ENCODE assay signal across 8 mouse cellular contexts in the genomic region with DNA sequence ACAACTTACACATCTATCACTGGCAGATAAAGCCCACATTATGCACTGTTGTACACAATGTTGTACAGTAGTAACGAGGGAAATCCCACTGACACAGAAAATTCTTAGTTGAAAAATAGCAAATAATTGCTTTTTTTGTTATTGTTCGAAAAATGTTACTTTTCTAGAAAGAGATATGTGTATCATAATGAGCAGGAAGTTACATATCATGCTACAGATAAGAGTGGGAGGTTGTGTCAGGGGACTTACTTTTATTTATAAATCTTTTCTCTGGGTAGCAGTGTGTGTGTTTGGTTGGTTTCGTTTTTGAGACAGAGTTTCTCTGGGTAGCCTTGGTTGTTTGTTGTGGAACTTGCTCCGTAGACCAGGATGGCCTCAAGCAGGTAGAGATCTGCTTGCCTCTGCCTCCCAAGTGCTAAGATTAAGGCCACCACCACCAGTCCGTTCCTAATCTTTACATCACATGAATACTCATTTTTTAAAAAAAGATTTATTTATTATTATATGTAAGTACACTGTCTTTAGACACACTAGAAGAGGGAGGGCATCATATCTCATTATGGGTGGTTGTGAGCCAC. TPM values are rescaled to one million over a fixed set of nuclear protein-coding genes. Genes with fewer than 3 reads are reported as not detected.
DNase-seq lines count a peak whose midpoint lies in the region; ATAC-seq and TF ChIP-seq lines count a peak whose summit lies in the region.

No protein-coding gene starts in this region.

- H3K4me2 ChIP-seq in kidney, embryonic 15.5 days, result peak overlapping the region; percentile 76
- peak overlapping the region; percentile 54 for H3K4me2 ChIP-seq in hindbrain, embryonic 16.5 days (ENCODE audit: low read length)
- H3K4me2 ChIP-seq in midbrain, postnatal 0 days (ENCODE audit: low read depth, low read length, poor library complexity, severe bottlenecking), result peak overlapping the region; percentile 55

- peak overlapping the region; percentile 65 for H3K9ac ChIP-seq in kidney, embryonic 15.5 days
- H3K9ac ChIP-seq in hindbrain, embryonic 16.5 days (ENCODE audit: low read depth, low read length), result peak overlapping the region; percentile 72
- H3K9ac ChIP-seq in midbrain, postnatal 0 days (replicated peaks; ENCODE audit: low read length, poor library complexity, severe bottlenecking), result 0 out of 2 replicates have a peak overlapping the region, but pooled peaks have one; percentile 74

- H3K9me3 ChIP-seq in kidney, embryonic 15.5 days (replicated peaks), result no peaks in the 10 kb centered on the region
- H3K9me3 ChIP-seq in hindbrain, embryonic 16.5 days (ENCODE audit: control insufficient read depth, low read length), result no peaks in the 10 kb centered on the region
- no peaks in the 10 kb centered on the region for H3K9me3 ChIP-seq in midbrain, postnatal 0 days (ENCODE audit: low read length)

- peak overlapping the region; percentile 83 for H3K27ac ChIP-seq in kidney, embryonic 15.5 days
- peak overlapping the region; percentile 12; the same call in 1 of the 2 replicates for H3K27ac ChIP-seq in hindbrain, embryonic 16.5 days (ENCODE audit: low read depth, low read length)
- H3K27ac ChIP-seq in midbrain, postnatal 0 days (ENCODE audit: low read depth, low read length), result peak overlapping the region; percentile 86; the same call in 1 of the 2 replicates

- TF ChIP-seq CTCF in midbrain, postnatal 0 days (IDR thresholded peaks at IDR 0.05), result no peak

- no peak for ATAC-seq in kidney, embryonic 15.5 days (replicated peaks; ENCODE audit: low FRiP score)
- ATAC-seq in hindbrain, embryonic 16.5 days, result no peak
- ATAC-seq in midbrain, postnatal 0 days (ENCODE audit: low FRiP score), result no peak

- no peaks in the 10 kb centered on the region for H3K27me3 ChIP-seq in kidney, embryonic 15.5 days
- H3K27me3 ChIP-seq in hindbrain, embryonic 16.5 days (replicated peaks; ENCODE audit: control insufficient read depth, insufficient read depth, low read length), result no peaks in the 10 kb centered on the region
- H3K27me3 ChIP-seq in midbrain, postnatal 0 days (ENCODE audit: insufficient read depth, low read length), result no peaks in the 10 kb centered on the region

- peak overlapping the region; percentile 77 for H3K4me3 ChIP-seq in kidney, embryonic 15.5 days (replicated peaks)
- H3K4me3 ChIP-seq in hindbrain, embryonic 16.5 days (ENCODE audit: low read length), result peak overlapping the region; percentile 88
- H3K4me3 ChIP-seq in midbrain, postnatal 0 days (ENCODE audit: low read depth, low read length), result peak overlapping the region; percentile 92

- 84% methylated on average over 5 of the region's 5 CpGs for WGBS in kidney, embryonic 15.5 days
- WGBS in hindbrain, embryonic 16.5 days, result 92% methylated on average over 5 of the region's 5 CpGs
- 92% methylated on average over 5 of the region's 5 CpGs for whole genome bisulfite sequencing in midbrain, postnatal 0 days

- H3K36me3 ChIP-seq in kidney, embryonic 15.5 days, result peaks cover 27% of the 10 kb centered on the region
- H3K36me3 ChIP-seq in hindbrain, embryonic 16.5 days (ENCODE audit: control insufficient read depth, insufficient read depth, low read length), result peaks cover 16% of the 10 kb centered on the region
- H3K36me3 ChIP-seq in midbrain, postnatal 0 days (ENCODE audit: insufficient read depth, low read length), result peaks cover 21% of the 10 kb centered on the region

- H3K4me1 ChIP-seq in kidney, embryonic 15.5 days, result peaks cover 21% of the 10 kb centered on the region
- peaks cover 13% of the 10 kb centered on the region for H3K4me1 ChIP-seq in hindbrain, embryonic 16.5 days (ENCODE audit: control insufficient read depth, insufficient read depth, low read depth, low read length)
- H3K4me1 ChIP-seq in midbrain, postnatal 0 days (ENCODE audit: insufficient read depth, low read length), result peaks cover 9% of the 10 kb centered on the region; the same call in 1 of the 2 replicates

- DNase-seq in kidney, postnatal 10 days, result no peak
- DNase-seq in T-cell, adult 2 months (ENCODE audit: low spot score), result peak; percentile 23
- DNase-seq in midbrain, postnatal 0 days (ENCODE audit: low spot score), result no peak
- no peak for DNase-seq in adrenal gland, postnatal 14 days
- no peak for DNase-seq in yolk sac, embryonic 10.5 days (ENCODE audit: low spot score)
- no peak for DNase-seq in adrenal gland, adult (ENCODE audit: inconsistent age in 2 of 2, low spot score in 1 of 2)

RNA-seq across cellular contexts. Expression of a gene that starts 1.0 kb away (rescaled TPM):
- 43.9 and 48.2 TPM in 2 replicates for polyA plus RNA-seq in kidney, embryonic 15.5 days (2015; fragmentation: Nextera tagmentation; extraction: Ambion mirVana)
- polyA plus RNA-seq in hindbrain, embryonic 16.5 days (2015; fragmentation: Nextera tagmentation; extraction: Ambion mirVana), result 25.3 and 29.0 TPM in 2 replicates
- 64.7 and 78.8 TPM in 2 replicates for total RNA-seq in midbrain, postnatal 0 days (2014; rRNA removed)
- 16.9 and 18.5 TPM in 2 replicates for polyA plus RNA-seq in midbrain, postnatal 0 days (2015; fragmentation: Nextera tagmentation; extraction: Ambion mirVana)
- total RNA-seq in adrenal gland, postnatal 14 days (2021), result 122 and 133 TPM in 2 replicates

RNA-seq across cellular contexts. Expression of a gene that starts 16.8 kb away (rescaled TPM):
- polyA plus RNA-seq in kidney, embryonic 15.5 days (2015; fragmentation: Nextera tagmentation; extraction: Ambion mirVana), result 30.4 and 32.9 TPM in 2 replicates
- 43.5 and 46.4 TPM in 2 replicates for polyA plus RNA-seq in hindbrain, embryonic 16.5 days (2015; fragmentation: Nextera tagmentation; extraction: Ambion mirVana)
- total RNA-seq in midbrain, postnatal 0 days (2014; rRNA removed), result 41.5 and 42.6 TPM in 2 replicates
- polyA plus RNA-seq in midbrain, postnatal 0 days (2015; fragmentation: Nextera tagmentation; extraction: Ambion mirVana), result 41.5 and 43.3 TPM in 2 replicates
- 41.6 and 44.1 TPM in 2 replicates for total RNA-seq in adrenal gland, postnatal 14 days (2021)

RNA-seq across cellular contexts. Expression of a gene that starts 18.4 kb away (rescaled TPM):
- 47.5 and 48.4 TPM in 2 replicates for polyA plus RNA-seq in kidney, embryonic 15.5 days (2015; fragmentation: Nextera tagmentation; extraction: Ambion mirVana)
- polyA plus RNA-seq in hindbrain, embryonic 16.5 days (2015; fragmentation: Nextera tagmentation; extraction: Ambion mirVana), result 56.8 and 60.2 TPM in 2 replicates
- total RNA-seq in midbrain, postnatal 0 days (2014; rRNA removed), result 70.7 and 99.6 TPM in 2 replicates
- 35.9 and 42.2 TPM in 2 replicates for polyA plus RNA-seq in midbrain, postnatal 0 days (2015; fragmentation: Nextera tagmentation; extraction: Ambion mirVana)
- 20.0 and 29.9 TPM in 2 replicates for total RNA-seq in adrenal gland, postnatal 14 days (2021)

RNA-seq across cellular contexts. Expression of a gene that starts 28.7 kb away (rescaled TPM):
- polyA plus RNA-seq in kidney, embryonic 15.5 days (2015; fragmentation: Nextera tagmentation; extraction: Ambion mirVana), result 1,882 and 2,019 TPM in 2 replicates
- polyA plus RNA-seq in hindbrain, embryonic 16.5 days (2015; fragmentation: Nextera tagmentation; extraction: Ambion mirVana), result 742 and 834 TPM in 2 replicates
- 298 and 395 TPM in 2 replicates for total RNA-seq in midbrain, postnatal 0 days (2014; rRNA removed)
- polyA plus RNA-seq in midbrain, postnatal 0 days (2015; fragmentation: Nextera tagmentation; extraction: Ambion mirVana), result 1,596 and 1,621 TPM in 2 replicates
- total RNA-seq in adrenal gland, postnatal 14 days (2021), result 1,105 and 1,276 TPM in 2 replicates

RNA-seq across cellular contexts. Expression of a gene that starts 29.2 kb away (rescaled TPM):
- polyA plus RNA-seq in kidney, embryonic 15.5 days (2015; fragmentation: Nextera tagmentation; extraction: Ambion mirVana), result 135 and 138 TPM in 2 replicates
- 293 and 308 TPM in 2 replicates for polyA plus RNA-seq in hindbrain, embryonic 16.5 days (2015; fragmentation: Nextera tagmentation; extraction: Ambion mirVana)
- total RNA-seq in midbrain, postnatal 0 days (2014; rRNA removed), result 149 and 166 TPM in 2 replicates
- polyA plus RNA-seq in midbrain, postnatal 0 days (2015; fragmentation: Nextera tagmentation; extraction: Ambion mirVana), result 326 and 327 TPM in 2 replicates
- 60.4 and 66.1 TPM in 2 replicates for total RNA-seq in adrenal gland, postnatal 14 days (2021)

Comparison
In these comparisons a context has a peak if more than half of its experiments do, and no peak if none do; other contexts are left out.
1. H3K27ac ChIP-seq: peak in every context shown above with its lines; median percentile 86 in midbrain, postnatal 0 days; 83 in kidney, embryonic 15.5 days; 12 in hindbrain, embryonic 16.5 days.